Mouse (Mus musculus) lung, adult 2 months (tissue): Measurements from ENCODE around the gene Pofut2.

Experiments used
- CTCF ChIP-seq: fragments of 200-500 bp; IDR thresholded peaks from 2 replicates; pipeline ENCODE4 v1.5.1; 2011; ENCODE audit warnings: mild to moderate bottlenecking, low read length, control low read depth; ENCODE audit not compliant: insufficient read depth
- POLR2A ChIP-seq: fragments of 200-500 bp; IDR thresholded peaks from 2 replicates; pipeline ENCODE4 v1.6.1; 2011; ENCODE audit warnings: low read depth, mild to moderate bottlenecking, control low read depth, low read length, borderline replicate concordance; ENCODE audit errors: extremely low read depth

GRCm38 (mm10) chr10:77209261-77209660 is 49.8 kb upstream of the Pofut2 start:
- TF ChIP-seq POLR2A (no peak), CTCF (no peak)
